Mouse (Mus musculus) heart, embryonic 12.5 days (tissue): ENCODE data around the gene Tcf20. TPM values are rescaled to one million over a fixed set of nuclear protein-coding genes. Genes with fewer than 3 reads are reported as not detected.

Experiments used
- ATAC-seq: fragments of 200-750 bp; cut with Nextera tagmentation; 2 replicates; pipeline ENCODE4 v1.8.0; 2017; ENCODE audit warnings: moderate TSS enrichment, moderate library complexity; ENCODE audit not compliant: insufficient number of reproducible peaks, low FRiP score
- H3K27ac ChIP-seq: fragments of 300-500 bp; sonication (generic); 2 replicates; pipeline ENCODE4 v1.5.1; 2016; ENCODE audit warnings: mild to moderate bottlenecking, moderate library complexity; ENCODE audit not compliant: poor library complexity, severe bottlenecking
- H3K27me3 ChIP-seq: fragments of 300-500 bp; sonication (generic); replicated peaks from 2 replicates; pipeline ENCODE4 v1.6.1; 2016; ENCODE audit warnings: mild to moderate bottlenecking, moderate library complexity
- H3K36me3 ChIP-seq: fragments of 300-500 bp; sonication (generic); 2 replicates; pipeline ENCODE4 v1.6.1; 2016; ENCODE audit warnings: mild to moderate bottlenecking, moderate library complexity
- H3K4me1 ChIP-seq: fragments of 300-500 bp; sonication (generic); replicated peaks from 2 replicates; pipeline ENCODE4 v1.6.1; 2016; ENCODE audit warnings: mild to moderate bottlenecking
- H3K4me2 ChIP-seq: fragments of 300-500 bp; sonication (generic); 2 replicates; pipeline ENCODE4 v1.6.1; 2016; ENCODE audit warnings: mild to moderate bottlenecking, moderate library complexity
- H3K4me3 ChIP-seq: fragments of 300-500 bp; sonication (generic); 2 replicates; pipeline ENCODE4 v1.5.1; 2016; ENCODE audit warnings: mild to moderate bottlenecking
- H3K9ac ChIP-seq: fragments of 300-500 bp; sonication (generic); 2 replicates; pipeline ENCODE4 v1.6.1; 2016; ENCODE audit warnings: mild to moderate bottlenecking, moderate library complexity
- H3K9me3 ChIP-seq: fragments of 300-500 bp; sonication (generic); replicated peaks from 2 replicates; pipeline ENCODE4 v1.6.1; 2016; ENCODE audit warnings: mild to moderate bottlenecking, moderate library complexity
- WGBS: fragments of 180-500 bp; shearing (Covaris S2); methylation state at CpG from one replicate; pipeline ENCODE4 v1.1.7; 2016; 5-methylcytosine and 5-hydroxymethylcytosine counted together
- polyA plus RNA-seq: library from polyadenylated mRNA; unstranded; fragments of >200 nt; fragmentation: Nextera tagmentation; extraction: Ambion mirVana; gene quantifications from 2 replicates; pipeline ENCODE4 v1.2.1, GENCODE M21; 2016

Tcf20 gene
- polyA plus RNA-seq, 1 experiment from 2014 or later, result 5.4 TPM

DNA sequence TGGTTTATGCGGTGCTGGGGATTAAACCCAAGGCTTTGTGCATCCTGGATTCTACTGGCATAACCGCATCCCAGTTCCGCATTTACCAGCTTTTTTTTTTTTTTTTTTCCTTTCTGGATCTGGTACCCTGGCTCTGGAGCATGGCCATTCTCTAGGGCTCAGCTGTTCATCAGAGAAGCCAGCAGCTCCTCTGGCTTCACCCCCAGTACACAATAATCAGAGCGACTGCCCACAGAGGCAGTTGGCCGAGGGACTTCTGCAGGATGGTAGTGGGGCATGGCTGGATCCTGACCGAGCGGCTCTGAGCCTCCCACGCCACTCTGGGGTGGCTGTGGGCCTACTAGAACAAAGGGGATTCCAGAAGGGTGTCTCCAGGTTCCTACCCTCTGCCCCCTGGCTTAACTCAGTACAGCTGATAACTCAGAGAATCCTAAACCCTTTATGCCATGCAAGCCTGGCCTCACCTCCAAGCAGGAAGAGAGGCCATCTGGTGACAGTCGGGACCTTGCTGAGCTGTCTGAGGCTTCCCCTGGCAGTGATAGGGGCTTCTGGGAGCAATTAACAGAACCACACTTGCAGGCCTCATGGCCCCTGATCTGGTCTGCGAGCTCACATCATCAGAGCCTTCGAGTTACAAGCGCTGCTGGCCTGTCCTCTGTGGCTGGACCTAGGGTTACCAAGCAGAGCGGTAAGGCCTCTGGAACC, 4.6 kb upstream of the Tcf20 start:
- no peaks in the 10 kb centered on the region for H3K9me3 ChIP-seq
- H3K4me2 ChIP-seq, result no peak overlapping the region
- WGBS, result 67% methylated on average over 13 of the region's 13 CpGs
- no peak overlapping the region for H3K27ac ChIP-seq
- H3K4me3 ChIP-seq, result no peak overlapping the region
- H3K4me1 ChIP-seq, result peaks cover 29% of the 10 kb centered on the region
- H3K36me3 ChIP-seq, result no peaks in the 10 kb centered on the region
- ATAC-seq, result no peak
- peaks cover 21% of the 10 kb centered on the region; the same call in 1 of the 2 replicates for H3K27me3 ChIP-seq
- 0 out of 2 replicates have a peak overlapping the region, but pooled peaks have one; percentile 17 for H3K9ac ChIP-seq

DNA sequence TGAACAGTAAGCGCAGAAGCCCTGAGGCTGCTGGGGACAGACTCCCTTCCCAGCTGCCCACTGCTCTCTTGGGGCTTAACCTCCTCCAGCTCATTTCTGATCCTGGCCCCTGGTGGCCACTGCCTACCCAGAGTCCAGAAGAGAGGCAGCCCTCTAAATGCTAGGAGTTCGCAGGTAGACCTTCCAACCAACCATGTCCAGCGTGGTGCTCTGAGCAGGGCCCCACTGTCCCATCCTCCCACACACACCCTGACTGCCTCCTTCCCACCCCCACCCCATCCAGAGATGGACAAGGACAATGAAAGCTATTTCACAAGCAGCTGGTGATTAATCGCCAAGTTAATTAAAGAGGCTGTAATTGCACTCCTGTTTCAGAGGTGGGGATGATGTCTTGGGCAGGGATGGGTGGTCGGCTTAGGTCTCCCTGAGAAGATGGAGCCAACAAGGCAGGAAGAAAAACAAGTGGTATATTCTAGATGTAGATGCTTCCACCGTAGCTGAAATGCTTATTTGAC, 1.6 kb upstream of the Tcf20 start:
- Histone ChIP-seq H3K4me1 (peaks cover 20% of the 10 kb centered on the region), H3K9me3 (no peaks in the 10 kb centered on the region), H3K4me2 (no peak overlapping the region), H3K27ac (no peak overlapping the region), H3K9ac (no peak overlapping the region), H3K4me3 (no peak overlapping the region), H3K27me3 (peaks cover 44% of the 10 kb centered on the region), H3K36me3 (no peaks in the 10 kb centered on the region)
- WGBS, result 74% methylated on average over 6 of the region's 6 CpGs
- ATAC-seq, result no peak

DNA sequence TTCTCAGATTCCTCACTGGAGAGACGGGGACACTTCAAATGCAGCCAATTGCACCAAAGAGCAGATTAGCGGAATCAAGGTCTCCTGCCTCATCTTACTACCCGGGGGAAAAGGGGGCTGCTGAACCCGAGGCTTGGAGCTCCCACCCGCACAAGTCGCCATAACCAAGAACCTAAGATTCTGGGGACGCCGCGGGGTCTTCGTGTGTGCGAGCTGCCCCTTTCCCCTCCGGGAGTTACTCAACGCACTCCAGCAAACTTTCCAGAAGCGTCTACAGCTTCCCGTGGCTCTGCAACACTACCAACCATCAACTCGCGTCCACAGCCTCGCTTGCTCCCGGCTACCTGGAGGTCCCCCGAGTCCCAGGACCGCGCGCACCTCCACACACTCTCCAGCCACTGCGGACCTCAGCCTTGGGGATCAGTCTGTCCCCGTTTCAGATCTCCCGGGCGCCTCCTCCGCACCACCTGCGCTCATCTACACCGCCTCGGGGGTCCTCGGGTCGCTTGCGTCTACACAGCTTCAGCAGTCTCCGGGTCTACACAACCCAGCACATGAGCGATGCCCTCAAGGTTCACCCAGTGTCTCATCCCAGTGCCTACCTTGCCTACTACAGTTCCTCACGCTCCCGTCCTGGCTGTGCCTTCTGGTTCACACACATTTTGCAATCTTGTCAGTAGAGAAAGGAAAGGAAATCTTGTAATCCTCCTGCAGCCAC, 499 bp downstream of the Tcf20 start:
- ATAC-seq, result peak; percentile 27; the same call in 1 of the 2 replicates
- Histone ChIP-seq H3K4me3 (peak overlapping the region; percentile 55), H3K27ac (no peak overlapping the region), H3K27me3 (peaks cover 55% of the 10 kb centered on the region), H3K4me2 (peak overlapping the region; percentile 99), H3K9me3 (no peaks in the 10 kb centered on the region), H3K4me1 (peaks cover 35% of the 10 kb centered on the region), H3K9ac (peak overlapping the region; percentile 60), H3K36me3 (no peaks in the 10 kb centered on the region)
- under 1% methylated on average over 38 of the region's 38 CpGs for WGBS

DNA sequence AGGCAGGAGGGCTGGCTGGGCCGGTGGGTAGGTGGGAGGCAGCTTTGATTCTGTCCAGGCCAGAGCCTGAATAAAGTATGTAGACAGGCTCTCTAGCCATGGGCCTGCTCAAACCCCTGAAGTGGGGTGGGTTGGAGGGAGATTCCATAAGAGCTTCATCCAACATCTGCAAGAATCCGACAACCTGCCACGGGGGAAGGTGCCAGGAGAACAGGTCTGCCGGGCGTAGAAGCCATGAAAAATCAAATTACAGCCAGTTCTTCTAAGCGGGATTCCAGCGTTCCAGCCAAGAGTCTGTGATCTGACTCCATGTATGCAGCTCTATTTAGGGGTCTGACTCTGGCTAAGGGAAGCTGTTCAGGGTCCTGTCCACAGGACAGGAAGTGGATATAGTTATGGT, 3.1 kb downstream of the Tcf20 start:
- ATAC-seq, result no peak
- H3K27ac ChIP-seq, result no peak overlapping the region
- no peak overlapping the region for H3K9ac ChIP-seq
- no peak overlapping the region for H3K4me2 ChIP-seq
- 71% methylated on average over 7 of the region's 7 CpGs for WGBS
- H3K4me3 ChIP-seq, result no peak overlapping the region
- peaks cover 44% of the 10 kb centered on the region for H3K4me1 ChIP-seq
- H3K9me3 ChIP-seq, result no peaks in the 10 kb centered on the region
- H3K27me3 ChIP-seq, result peaks cover 53% of the 10 kb centered on the region
- H3K36me3 ChIP-seq, result no peaks in the 10 kb centered on the region

DNA sequence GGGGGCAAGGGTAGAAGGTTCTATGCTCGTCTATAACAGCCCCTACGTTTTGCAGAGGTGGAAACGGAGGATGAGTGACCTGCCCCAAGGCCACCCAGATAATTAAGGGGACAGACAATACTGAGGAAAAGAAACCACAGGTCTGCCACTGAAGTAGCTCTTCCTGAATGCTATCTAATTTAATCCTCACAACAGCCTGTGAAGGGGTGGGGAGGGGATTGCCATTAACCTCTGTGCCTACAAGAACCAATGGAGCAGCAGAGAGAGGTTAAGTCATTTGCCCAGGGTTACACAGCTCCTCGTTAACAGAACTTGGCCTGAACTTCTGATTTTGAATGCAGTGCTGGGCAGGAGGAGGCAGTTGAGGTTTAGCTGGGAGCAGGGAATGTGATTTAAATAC, 3.6 kb downstream of the Tcf20 start:
- no peak for ATAC-seq
- H3K27ac ChIP-seq, result no peak overlapping the region
- WGBS, result 46% methylated on average over 4 of the region's 4 CpGs
- no peak overlapping the region for H3K9ac ChIP-seq
- H3K9me3 ChIP-seq, result no peaks in the 10 kb centered on the region
- H3K36me3 ChIP-seq, result no peaks in the 10 kb centered on the region
- peaks cover 49% of the 10 kb centered on the region for H3K27me3 ChIP-seq
- H3K4me3 ChIP-seq, result no peak overlapping the region
- H3K4me1 ChIP-seq, result peaks cover 44% of the 10 kb centered on the region
- no peak overlapping the region for H3K4me2 ChIP-seq

DNA sequence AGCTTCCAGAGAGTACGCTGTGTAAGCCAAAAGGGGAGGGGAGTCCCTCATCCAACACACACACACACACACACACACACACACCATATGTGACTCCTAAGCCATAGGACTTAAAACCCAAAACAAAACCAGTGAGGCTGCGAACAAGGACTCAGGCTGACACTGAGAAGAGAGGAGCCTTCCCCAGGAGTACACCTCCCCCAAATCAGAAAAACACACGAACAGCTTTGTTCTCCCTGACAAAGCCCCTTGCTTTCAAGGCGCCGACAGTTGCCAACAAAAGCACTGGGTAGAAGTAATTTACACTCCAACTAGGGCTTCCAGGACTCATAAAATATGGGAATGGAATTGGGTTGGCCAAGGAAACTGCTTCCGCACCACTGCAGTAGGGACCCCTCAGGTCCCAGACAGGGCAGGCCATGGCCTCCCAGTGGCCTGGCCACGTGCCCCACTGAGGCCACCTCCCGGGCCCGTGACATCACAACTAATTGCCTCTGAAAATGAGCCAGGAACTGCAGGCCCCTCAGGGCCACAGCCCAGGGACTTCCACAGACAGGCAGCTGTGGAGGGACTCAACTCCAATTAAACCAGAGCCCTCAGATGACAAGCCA, 4.2 kb downstream of the Tcf20 start:
- H3K4me3 ChIP-seq, result no peak overlapping the region
- H3K4me1 ChIP-seq, result peaks cover 43% of the 10 kb centered on the region
- peaks cover 52% of the 10 kb centered on the region for H3K27me3 ChIP-seq
- H3K27ac ChIP-seq, result no peak overlapping the region
- WGBS, result 34% methylated on average over 9 of the region's 9 CpGs
- H3K36me3 ChIP-seq, result no peaks in the 10 kb centered on the region
- no peaks in the 10 kb centered on the region for H3K9me3 ChIP-seq
- no peak for ATAC-seq
- 0 out of 2 replicates have a peak overlapping the region, but pooled peaks have one; percentile 15 for H3K4me2 ChIP-seq
- H3K9ac ChIP-seq, result no peak overlapping the region

DNA sequence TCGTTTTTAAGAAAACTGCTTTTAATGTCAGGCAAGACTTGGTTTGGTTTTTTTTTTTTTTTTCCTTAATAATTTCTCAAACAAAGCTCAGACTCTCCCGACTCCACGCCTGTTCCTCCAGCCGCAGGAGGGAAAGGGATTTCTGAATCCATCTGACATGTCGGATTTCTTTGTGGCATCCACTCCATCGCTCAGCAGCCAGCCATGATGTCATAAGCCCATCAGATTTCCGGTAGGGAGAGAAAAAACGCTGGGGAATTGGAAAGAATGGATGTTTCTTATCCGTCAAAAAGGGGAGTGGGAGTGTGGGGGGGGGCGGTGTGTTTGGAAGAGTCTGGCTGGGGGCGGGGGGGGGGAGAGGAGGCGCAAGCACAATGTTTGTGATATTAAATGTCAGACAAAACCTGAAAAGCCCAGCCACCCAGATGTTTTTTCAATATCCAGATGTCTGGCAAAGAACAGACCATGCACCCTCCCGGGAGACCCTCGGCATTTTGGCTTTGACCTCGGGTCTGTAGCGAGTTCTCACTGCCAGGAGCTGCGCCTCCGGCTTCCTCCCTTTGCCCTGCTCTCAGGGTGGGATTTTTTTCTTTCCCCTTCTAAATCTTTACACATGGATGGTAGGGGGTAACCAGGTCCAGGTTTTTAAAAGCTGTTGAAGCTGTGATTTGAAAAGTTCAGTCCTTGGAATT, 4.8 kb downstream of the Tcf20 start:
- no peaks in the 10 kb centered on the region for H3K9me3 ChIP-seq
- H3K9ac ChIP-seq, result no peak overlapping the region
- peaks cover 38% of the 10 kb centered on the region for H3K4me1 ChIP-seq
- ATAC-seq, result no peak
- H3K36me3 ChIP-seq, result no peaks in the 10 kb centered on the region
- H3K27me3 ChIP-seq, result peaks cover 52% of the 10 kb centered on the region
- 23% methylated on average over 18 of the region's 18 CpGs for WGBS
- H3K4me2 ChIP-seq, result peak overlapping the region; percentile 32
- H3K4me3 ChIP-seq, result no peak overlapping the region
- H3K27ac ChIP-seq, result no peak overlapping the region

DNA sequence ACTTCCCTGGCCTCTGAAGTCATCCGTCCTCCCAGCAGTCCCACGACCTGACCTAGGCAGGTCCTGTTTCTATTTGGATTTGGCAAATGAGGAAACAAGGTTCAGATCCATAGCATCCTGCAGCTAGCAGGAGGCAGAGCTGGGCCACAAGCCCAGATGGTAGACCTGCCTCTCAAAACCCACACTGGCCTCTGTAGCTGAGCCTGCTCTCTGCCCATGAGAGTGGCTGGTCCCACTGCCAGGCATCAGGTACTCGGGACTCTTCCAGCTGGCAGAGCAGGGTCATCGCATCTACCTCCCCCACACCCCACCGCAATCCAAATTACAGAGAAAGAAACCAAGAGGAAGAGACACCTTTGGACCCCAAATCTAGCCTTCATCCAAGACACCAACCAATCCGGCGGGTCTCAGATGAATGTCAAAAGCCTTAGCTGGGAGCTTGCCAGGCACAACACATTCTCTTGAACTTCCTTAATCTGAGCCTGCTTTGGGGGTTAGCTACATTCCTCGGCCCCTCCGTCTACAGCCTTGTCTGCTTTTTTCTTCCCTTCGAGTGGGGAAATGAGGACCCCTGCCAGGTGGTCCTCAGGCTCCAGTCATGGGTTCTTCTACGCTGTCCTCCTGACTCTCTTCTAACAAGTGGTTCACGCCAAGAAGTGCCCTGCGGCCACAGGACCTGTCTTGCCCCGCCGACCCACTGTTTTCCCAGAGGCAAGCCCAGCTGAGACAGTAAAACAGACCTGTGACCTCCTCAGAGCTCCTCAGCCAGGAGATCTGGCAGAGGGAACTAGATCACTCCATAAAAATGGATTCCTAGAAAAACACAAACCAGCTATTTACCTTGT, 5.8 kb downstream of the Tcf20 start:
- peaks cover 32% of the 10 kb centered on the region for H3K4me1 ChIP-seq
- H3K4me3 ChIP-seq, result no peak overlapping the region
- no peaks in the 10 kb centered on the region for H3K36me3 ChIP-seq
- no peaks in the 10 kb centered on the region for H3K9me3 ChIP-seq
- ATAC-seq, result no peak
- WGBS, result 39% methylated on average over 15 of the region's 15 CpGs
- H3K27me3 ChIP-seq, result peaks cover 51% of the 10 kb centered on the region
- H3K4me2 ChIP-seq, result no peak overlapping the region
- no peak overlapping the region for H3K27ac ChIP-seq
- H3K9ac ChIP-seq, result no peak overlapping the region

DNA sequence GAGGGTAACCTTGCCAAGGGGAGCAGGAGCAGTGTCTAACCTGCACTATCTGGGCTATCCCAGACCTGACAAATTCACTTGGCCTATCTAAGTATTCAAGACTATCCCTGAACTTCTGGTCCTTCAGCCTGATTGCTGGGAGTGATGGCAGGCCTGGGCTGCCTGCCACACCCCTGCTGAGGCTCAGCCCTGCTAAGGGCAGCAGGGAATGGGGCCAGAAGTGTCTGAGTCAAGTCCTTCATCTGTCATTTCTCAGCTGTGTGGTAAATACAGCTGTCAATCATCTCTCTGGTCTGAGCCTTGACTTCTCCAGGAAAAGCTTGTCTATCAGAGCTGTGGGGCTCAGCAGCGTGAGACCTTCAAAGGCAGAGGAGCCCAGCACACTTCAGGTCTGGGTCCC, 8.1 kb downstream of the Tcf20 start:
- Histone ChIP-seq H3K9me3 (no peaks in the 10 kb centered on the region), H3K27ac (no peak overlapping the region), H3K9ac (no peak overlapping the region), H3K27me3 (peaks cover 36% of the 10 kb centered on the region), H3K4me3 (no peak overlapping the region), H3K36me3 (no peaks in the 10 kb centered on the region), H3K4me2 (no peak overlapping the region), H3K4me1 (peaks cover 32% of the 10 kb centered on the region)
- no peak for ATAC-seq
- WGBS, result 67% methylated on average over 1 of the region's 1 CpGs

DNA sequence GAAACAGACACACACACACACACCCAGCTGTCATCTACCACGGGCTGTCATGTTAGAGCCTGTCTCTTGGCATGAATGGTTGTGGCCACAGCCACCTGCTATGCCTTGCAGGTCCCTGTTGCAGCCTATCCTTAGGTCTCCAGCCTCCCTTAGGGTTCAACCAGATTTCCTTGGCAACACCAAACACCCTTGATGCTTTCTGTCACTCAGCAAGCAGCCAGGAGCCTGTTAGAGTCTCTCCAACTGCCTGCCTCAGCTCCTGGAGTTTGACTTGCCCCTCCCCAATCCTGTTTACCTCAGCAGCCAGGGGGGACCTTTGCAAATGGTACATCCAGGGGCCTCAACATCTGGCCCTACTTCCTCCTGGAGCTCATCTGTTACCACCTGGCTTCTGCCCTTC, 13.2 kb downstream of the Tcf20 start:
- H3K4me1 ChIP-seq, result peaks cover 10% of the 10 kb centered on the region
- H3K9ac ChIP-seq, result no peak overlapping the region
- H3K4me3 ChIP-seq, result no peak overlapping the region
- H3K36me3 ChIP-seq, result no peaks in the 10 kb centered on the region
- H3K27me3 ChIP-seq, result peaks cover 8% of the 10 kb centered on the region
- H3K9me3 ChIP-seq, result no peaks in the 10 kb centered on the region
- no peak overlapping the region for H3K27ac ChIP-seq
- no peak overlapping the region for H3K4me2 ChIP-seq
- ATAC-seq, result no peak
- WGBS, result 60% methylated on average over 1 of the region's 1 CpGs
